Mouse (Mus musculus) limb, embryonic 15.5 days (tissue): Measurements from ENCODE around the gene Arpp21. TPM values are rescaled to one million over a fixed set of nuclear protein-coding genes. Genes with fewer than 3 reads are reported as not detected.

Experiments
- ATAC-seq: fragments of 200-750 bp; cut with Nextera tagmentation; 2 replicates; pipeline ENCODE4 v1.8.0; 2017; ENCODE audit warnings: low read depth, moderate TSS enrichment; ENCODE audit not compliant: insufficient number of reproducible peaks, low FRiP score, low TSS enrichment
- H3K27ac ChIP-seq: fragments of 300-500 bp; sonication (generic); 2 replicates; pipeline ENCODE4 v1.5.1; 2015; ENCODE audit warnings: moderate library complexity, mild to moderate bottlenecking, inconsistent platforms
- H3K27me3 ChIP-seq: fragments of 300-500 bp; sonication (generic); 2 replicates; pipeline ENCODE4 v1.6.1; 2015; ENCODE audit warnings: inconsistent platforms
- H3K36me3 ChIP-seq: fragments of 300-500 bp; sonication (generic); 2 replicates; pipeline ENCODE4 v1.6.1; 2015; ENCODE audit warnings: inconsistent platforms
- H3K4me1 ChIP-seq: fragments of 300-500 bp; sonication (generic); 2 replicates; pipeline ENCODE4 v1.6.1; 2015; ENCODE audit warnings: inconsistent platforms
- H3K4me2 ChIP-seq: fragments of 300-500 bp; sonication (generic); 2 replicates; pipeline ENCODE4 v1.6.1; 2015; ENCODE audit warnings: mild to moderate bottlenecking, inconsistent platforms
- H3K4me3 ChIP-seq: fragments of 300-500 bp; sonication (generic); 2 replicates; pipeline ENCODE4 v1.5.1; 2015; ENCODE audit warnings: mild to moderate bottlenecking, inconsistent platforms
- H3K9ac ChIP-seq: fragments of 300-500 bp; sonication (generic); 2 replicates; pipeline ENCODE4 v1.6.1; 2015; ENCODE audit warnings: inconsistent platforms
- H3K9me3 ChIP-seq: fragments of 300-500 bp; sonication (generic); 2 replicates; pipeline ENCODE4 v1.6.1; 2016; ENCODE audit warnings: inconsistent platforms
- WGBS: fragments of 180-500 bp; shearing (Covaris S2); methylation state at CpG from one replicate; pipeline ENCODE4 v1.1.7; 2015; 5-methylcytosine and 5-hydroxymethylcytosine counted together
- polyA plus RNA-seq: library from polyadenylated mRNA; unstranded; fragments of >200 nt; fragmentation: Nextera tagmentation; extraction: Ambion mirVana; gene quantifications from 2 replicates; pipeline ENCODE4 v1.2.1, GENCODE M21; 2015

The Arpp21 gene
- 13.1 and 22.1 TPM in 2 replicates for polyA plus RNA-seq

DNA sequence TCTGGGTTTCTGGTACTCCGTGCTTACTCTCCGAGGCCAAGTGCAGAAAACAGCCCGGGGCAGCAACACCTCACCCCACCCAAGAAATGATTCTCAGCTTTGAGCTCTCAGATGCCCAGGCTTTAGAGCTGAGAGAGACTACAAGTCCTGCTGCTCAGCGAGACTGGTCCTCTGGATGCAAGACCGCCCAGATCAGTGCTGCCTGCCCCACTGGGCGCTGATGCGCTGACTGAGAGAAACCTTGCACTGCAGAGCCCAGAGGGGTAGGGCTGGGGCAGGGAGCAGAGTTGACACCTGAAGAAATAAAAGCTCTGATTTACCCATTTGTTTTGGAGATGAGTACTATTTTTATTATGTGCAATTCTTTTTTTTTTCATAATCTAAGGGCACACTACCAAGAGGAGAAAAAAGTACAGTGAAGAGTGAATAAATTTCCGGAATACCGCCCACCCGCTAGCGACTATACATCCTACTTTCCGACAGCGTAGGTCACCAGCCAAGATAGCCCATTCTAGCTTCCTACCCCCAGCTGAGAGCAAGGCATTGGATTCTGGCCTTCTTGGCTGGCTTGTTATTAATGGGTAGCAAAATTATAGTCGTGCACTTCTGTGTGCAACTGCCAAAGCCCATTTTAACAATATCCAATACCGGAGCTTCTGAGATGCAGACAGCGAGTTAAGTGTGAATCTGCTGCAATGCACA, at the start of gene Arpp21:
Arpp21 (minus strand) TSS at position 243 of the 702 bp plus-strand sequence.
- peak within 1 kb of the TSS; percentile 41 for H3K4me3 ChIP-seq
- H3K27me3 ChIP-seq: peaks cover 61% of the 10 kb centered on the region
- no peaks in the 10 kb centered on the region for H3K9me3 ChIP-seq
- peaks cover 16% of the 10 kb centered on the region for H3K4me1 ChIP-seq
- no peaks in the 10 kb centered on the region for H3K36me3 ChIP-seq
- WGBS: 23% methylated on average over 16 of the region's 16 CpGs
- no peak within 1 kb of the TSS for H3K9ac ChIP-seq
- H3K27ac ChIP-seq: no peak within 1 kb of the TSS
- peak within 1 kb of the TSS; percentile 79 for H3K4me2 ChIP-seq
- no peak for ATAC-seq

DNA sequence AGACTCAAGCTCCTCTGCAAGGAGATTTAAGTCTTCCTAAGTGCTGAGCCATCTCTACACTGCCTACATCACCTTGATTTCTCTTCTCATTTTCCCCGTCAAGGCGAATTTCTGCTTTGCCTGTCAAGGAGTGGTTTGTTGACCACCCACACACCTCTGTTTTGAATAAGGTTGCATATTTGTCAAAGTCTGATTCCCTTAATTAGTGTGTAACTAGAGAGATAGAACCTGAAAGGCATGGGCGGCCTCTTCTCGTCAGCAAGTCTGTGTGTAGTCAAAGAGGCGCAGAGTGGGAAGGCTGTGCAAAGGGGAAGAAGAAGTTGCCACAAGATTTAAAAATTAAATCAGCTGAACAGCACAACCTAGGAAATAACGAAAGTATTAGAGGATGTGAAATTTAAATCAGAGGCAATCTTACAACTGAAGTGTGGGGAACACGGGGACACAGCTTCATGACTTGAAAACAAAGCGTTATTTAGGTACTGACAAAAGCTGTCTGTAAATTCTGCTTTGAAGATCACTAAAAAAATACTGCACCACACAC, 36.8 kb upstream of the Arpp21 start:
- ATAC-seq: no peak
- Histone ChIP-seq H3K9me3 (no peaks in the 10 kb centered on the region), H3K9ac (no peak overlapping the region), H3K4me2 (no peak overlapping the region), H3K4me1 (no peaks in the 10 kb centered on the region), H3K4me3 (no peak overlapping the region), H3K27me3 (no peaks in the 10 kb centered on the region), H3K36me3 (no peaks in the 10 kb centered on the region), H3K27ac (no peak overlapping the region)
- WGBS: 81% methylated on average over 8 of the region's 8 CpGs

DNA sequence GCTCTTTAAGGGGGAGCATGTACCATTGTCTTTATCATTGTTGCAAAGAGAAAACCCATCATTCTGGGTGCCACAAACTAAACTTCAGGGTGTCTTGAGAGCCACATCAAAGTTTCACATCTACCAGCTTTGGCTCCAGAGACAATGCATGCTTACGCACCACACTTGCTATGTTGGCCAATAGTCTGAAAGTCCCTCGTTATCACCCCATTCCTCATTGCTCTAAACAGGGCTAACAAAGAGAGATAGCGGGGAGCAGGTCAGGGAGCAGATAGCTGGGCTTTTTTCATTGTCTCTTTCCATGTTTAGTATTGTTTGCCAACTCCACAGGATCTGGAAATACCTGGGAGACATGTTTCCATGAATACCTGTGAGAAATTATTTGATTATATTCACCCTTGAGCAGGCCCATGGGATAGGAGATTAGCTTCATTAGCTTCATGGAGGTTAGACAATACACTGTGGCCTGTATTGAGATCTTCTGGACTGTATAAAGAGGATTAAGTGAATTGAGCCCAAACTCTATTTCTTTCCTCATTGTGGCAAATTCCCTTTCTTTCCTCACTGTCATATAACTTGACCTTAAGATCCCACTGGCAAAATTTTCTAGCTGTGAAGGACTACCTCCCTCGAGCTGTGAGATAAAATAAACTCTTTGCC, 29.4 kb upstream of the Arpp21 start:
- Histone ChIP-seq H3K9ac (no peak overlapping the region), H3K9me3 (no peaks in the 10 kb centered on the region), H3K36me3 (no peaks in the 10 kb centered on the region), H3K27me3 (no peaks in the 10 kb centered on the region), H3K4me1 (no peaks in the 10 kb centered on the region), H3K4me3 (no peak overlapping the region), H3K4me2 (no peak overlapping the region), H3K27ac (no peak overlapping the region)
- 63% methylated on average over 4 of the region's 4 CpGs for WGBS
- ATAC-seq: no peak

DNA sequence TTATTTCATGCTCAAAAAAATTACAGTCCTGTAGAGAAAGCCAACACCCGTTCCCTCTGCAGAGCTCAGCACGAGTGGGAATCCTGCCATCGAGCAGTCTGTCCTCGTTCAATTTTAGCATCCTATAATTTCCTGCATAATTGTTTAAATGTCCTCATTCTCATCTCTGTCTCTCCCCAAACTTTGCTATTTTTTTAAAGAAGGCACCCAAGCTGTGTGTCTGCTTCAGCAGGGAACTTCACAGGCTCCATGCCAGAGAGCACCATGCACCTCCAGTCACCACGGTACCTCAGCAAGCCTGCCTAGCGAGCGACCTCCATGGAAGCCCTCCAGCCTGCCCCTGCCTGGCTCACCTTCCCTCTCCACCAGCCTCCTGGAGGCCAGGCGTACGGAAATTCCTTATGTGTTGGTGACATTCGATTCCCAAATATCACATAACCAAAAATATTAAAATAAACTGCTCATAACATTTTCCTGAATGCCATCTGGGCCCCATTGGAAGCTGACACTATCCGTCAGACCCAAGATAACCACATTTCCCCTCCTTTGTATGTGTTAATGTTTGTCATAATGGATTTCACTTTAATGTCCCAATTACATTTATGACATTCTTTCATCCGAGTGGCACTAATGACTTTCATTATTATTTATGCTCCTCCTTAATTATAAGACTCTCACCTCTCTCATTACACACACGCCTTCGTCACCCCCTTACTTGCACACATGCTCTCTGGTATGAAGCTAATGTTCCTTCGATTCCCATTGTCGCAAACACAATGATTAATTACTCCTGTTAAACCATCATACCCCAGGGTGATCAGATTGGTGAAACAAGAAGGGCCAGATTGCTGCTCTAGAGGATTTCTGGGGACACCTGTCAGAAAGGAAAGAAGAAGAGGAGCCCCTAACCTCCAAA, 26.5 kb upstream of the Arpp21 start:
- H3K27ac ChIP-seq: no peak overlapping the region
- WGBS: 57% methylated on average over 16 of the region's 16 CpGs
- H3K4me1 ChIP-seq: no peaks in the 10 kb centered on the region
- no peak overlapping the region for H3K4me2 ChIP-seq
- no peak overlapping the region for H3K4me3 ChIP-seq
- H3K9me3 ChIP-seq: no peaks in the 10 kb centered on the region
- H3K36me3 ChIP-seq: no peaks in the 10 kb centered on the region
- no peak overlapping the region for H3K9ac ChIP-seq
- no peak for ATAC-seq
- H3K27me3 ChIP-seq: no peaks in the 10 kb centered on the region

DNA sequence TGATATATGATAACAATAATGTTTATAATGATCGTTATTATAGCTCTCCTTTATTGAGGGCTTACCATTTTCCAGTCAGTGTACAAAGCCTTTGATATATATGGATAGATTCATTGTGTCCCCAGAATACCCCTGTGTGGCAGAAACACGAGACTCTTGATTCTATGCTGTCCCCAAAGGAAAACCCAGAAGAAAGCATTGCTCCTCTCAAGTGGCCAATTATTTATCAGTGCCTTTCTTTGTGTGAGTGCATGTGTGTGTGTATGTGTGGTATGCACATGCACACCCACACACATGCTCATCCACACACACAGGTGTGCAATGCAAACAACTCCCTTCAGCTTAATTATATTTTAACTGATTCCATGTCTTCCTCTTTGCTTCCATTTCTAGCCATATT, 25.8 kb upstream of the Arpp21 start:
- H3K4me2 ChIP-seq: no peak overlapping the region
- no peak overlapping the region for H3K27ac ChIP-seq
- H3K36me3 ChIP-seq: no peaks in the 10 kb centered on the region
- H3K4me3 ChIP-seq: no peak overlapping the region
- no peaks in the 10 kb centered on the region for H3K9me3 ChIP-seq
- no peak overlapping the region for H3K9ac ChIP-seq
- WGBS: 73% methylated on average over 2 of the region's 2 CpGs
- H3K4me1 ChIP-seq: no peaks in the 10 kb centered on the region
- no peaks in the 10 kb centered on the region for H3K27me3 ChIP-seq
- no peak for ATAC-seq

DNA sequence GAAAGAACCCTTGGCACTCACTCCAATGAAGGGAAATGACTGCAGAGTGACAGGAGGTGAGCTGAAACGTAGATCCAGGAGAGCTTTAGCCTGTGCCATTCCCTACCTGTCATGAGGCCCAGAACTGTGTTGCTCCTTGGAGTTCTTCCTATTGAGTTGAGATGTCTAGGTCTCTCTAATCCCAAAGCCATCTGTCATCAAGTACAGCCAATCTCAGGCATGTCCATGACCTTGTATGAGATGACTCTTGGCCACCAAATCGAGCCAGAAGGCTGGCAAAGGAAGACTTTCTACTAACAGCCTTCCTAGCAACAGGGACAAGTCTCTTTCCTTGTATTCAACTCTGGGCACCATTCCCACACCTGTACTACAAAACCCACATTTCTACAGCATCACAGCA, 25.0 kb upstream of the Arpp21 start:
- no peak for ATAC-seq
- Histone ChIP-seq H3K4me1 (no peaks in the 10 kb centered on the region), H3K9me3 (no peaks in the 10 kb centered on the region), H3K27me3 (no peaks in the 10 kb centered on the region), H3K9ac (no peak overlapping the region), H3K27ac (no peak overlapping the region), H3K4me2 (no peak overlapping the region), H3K36me3 (no peaks in the 10 kb centered on the region), H3K4me3 (no peak overlapping the region)
- WGBS: 67% methylated on average over 2 of the region's 2 CpGs

DNA sequence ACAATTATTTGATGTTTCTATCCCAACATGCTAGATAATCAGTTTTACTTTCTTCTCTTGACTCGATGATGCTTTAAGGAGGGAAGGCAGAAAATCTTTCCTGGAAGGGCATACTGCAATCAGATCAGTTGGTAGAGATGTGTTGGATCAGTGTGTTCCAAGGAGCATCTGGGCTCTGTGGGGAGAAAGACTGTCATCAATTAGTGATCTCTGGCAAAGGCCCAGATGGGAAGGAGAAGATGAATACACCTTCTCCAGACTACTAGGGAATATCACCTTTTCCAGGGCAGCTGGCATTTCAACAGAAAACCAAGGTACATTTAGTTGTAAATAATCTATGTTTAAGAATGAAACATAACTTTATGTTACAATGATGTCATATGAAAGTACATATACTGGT, 22.8 kb upstream of the Arpp21 start:
- Histone ChIP-seq H3K4me1 (no peaks in the 10 kb centered on the region), H3K4me3 (no peak overlapping the region), H3K4me2 (no peak overlapping the region), H3K36me3 (no peaks in the 10 kb centered on the region), H3K9me3 (no peaks in the 10 kb centered on the region), H3K27ac (no peak overlapping the region), H3K27me3 (no peaks in the 10 kb centered on the region), H3K9ac (no peak overlapping the region)
- no peak for ATAC-seq
- 75% methylated on average over 1 of the region's 1 CpGs for WGBS

DNA sequence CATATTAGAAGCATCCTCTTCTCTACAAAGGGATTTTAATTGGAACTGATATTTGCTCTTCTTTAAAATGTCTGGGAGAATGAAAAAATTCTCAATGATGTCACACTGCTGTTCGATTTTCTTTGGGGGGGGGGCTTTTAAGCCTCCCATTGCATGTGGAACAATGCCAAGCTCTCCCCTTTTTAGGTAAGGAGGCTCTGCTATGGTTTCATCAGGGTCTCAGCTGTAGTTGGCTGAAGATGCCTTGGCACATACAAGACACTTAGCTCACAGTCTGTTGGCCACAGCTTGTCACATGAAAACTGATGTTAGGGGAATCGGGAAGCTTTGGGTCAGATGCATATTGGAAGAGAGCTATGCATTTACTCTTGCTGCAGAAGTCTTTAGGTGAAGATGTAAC, 20.2 kb upstream of the Arpp21 start:
- no peak for ATAC-seq

DNA sequence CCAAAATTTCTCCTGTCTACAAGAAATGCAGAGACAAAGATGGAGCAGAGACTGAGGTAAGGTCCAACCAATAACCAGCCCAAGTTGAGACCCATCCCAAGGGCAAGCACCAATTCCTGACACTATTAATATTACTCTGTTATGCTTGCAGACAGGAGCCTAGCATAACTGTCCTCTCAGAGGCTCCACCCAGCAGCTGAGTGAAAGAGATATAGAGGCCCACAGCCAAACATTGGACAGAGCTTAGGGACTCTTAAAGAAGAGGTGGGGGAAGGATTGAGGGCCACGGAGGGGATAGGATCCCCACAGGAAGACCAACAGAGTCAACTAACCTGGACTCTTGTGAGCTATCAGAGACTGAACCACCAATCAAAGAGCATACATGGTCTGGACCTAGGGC, 18.0 kb upstream of the Arpp21 start:
- WGBS: 84% methylated on average over 1 of the region's 1 CpGs
- Histone ChIP-seq H3K4me1 (no peaks in the 10 kb centered on the region), H3K4me2 (no peak overlapping the region)

More for the DNA sequence above, 20.2 kb upstream of the Arpp21 start:
- Histone ChIP-seq H3K27ac (no peak overlapping the region), H3K36me3 (no peaks in the 10 kb centered on the region), H3K4me1 (no peaks in the 10 kb centered on the region), H3K9me3 (no peaks in the 10 kb centered on the region), H3K4me2 (no peak overlapping the region), H3K4me3 (no peak overlapping the region), H3K9ac (no peak overlapping the region), H3K27me3 (no peaks in the 10 kb centered on the region)
- 77% methylated on average over 2 of the region's 2 CpGs for WGBS

DNA sequence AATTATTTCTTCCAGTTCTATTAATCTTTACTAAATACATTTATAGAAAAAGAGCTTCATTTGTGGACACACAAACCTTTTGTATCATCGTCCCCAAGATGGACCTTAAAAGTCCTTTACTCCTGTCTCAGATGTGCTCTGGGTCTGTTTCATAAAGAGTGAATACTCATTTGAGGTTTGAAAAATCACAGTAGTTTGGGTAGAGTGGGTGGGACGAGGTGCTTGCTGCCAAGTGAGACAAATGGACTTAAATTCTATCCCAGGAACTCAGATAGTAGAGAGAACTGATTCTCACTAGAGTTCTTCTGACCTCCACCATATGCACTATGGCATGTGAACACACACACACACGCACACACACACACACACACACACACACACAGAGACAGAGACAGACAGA, 16.1 kb upstream of the Arpp21 start:
- H3K27me3 ChIP-seq: no peaks in the 10 kb centered on the region
- no peak overlapping the region for H3K9ac ChIP-seq
- H3K4me1 ChIP-seq: no peaks in the 10 kb centered on the region
- no peaks in the 10 kb centered on the region for H3K9me3 ChIP-seq
- no peaks in the 10 kb centered on the region for H3K36me3 ChIP-seq
- H3K4me3 ChIP-seq: no peak overlapping the region
- no peak overlapping the region for H3K27ac ChIP-seq
- 78% methylated on average over 3 of the region's 3 CpGs for WGBS
- no peak for ATAC-seq
- no peak overlapping the region for H3K4me2 ChIP-seq

More for the DNA sequence above, 18.0 kb upstream of the Arpp21 start:
- H3K36me3 ChIP-seq: no peaks in the 10 kb centered on the region
- no peaks in the 10 kb centered on the region for H3K27me3 ChIP-seq
- H3K4me3 ChIP-seq: no peak overlapping the region
- H3K9ac ChIP-seq: no peak overlapping the region
- no peaks in the 10 kb centered on the region for H3K9me3 ChIP-seq
- no peak for ATAC-seq
- H3K27ac ChIP-seq: no peak overlapping the region

DNA sequence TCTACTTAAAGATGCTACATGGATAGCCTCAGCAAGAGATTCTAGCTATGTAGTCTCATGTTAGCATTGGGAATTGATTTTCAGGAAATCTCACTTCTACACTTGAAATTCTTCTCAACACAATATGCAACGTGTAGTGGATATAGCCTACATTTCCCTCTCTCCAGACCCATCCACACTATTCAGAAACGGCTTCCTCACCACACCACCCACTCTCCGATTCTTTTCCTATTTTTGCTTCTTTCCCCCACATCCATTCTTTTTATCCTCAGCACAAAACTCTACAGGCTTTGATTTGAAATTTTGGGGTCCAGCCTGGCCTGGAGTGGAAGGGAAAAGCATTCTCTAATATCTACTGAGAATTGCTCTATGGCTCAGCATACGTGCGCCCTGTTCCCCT, 15.6 kb upstream of the Arpp21 start:
- Histone ChIP-seq H3K4me3 (no peak overlapping the region), H3K36me3 (no peaks in the 10 kb centered on the region), H3K27me3 (no peaks in the 10 kb centered on the region), H3K9me3 (no peaks in the 10 kb centered on the region), H3K9ac (no peak overlapping the region), H3K4me2 (no peak overlapping the region), H3K27ac (no peak overlapping the region), H3K4me1 (no peaks in the 10 kb centered on the region)
- no peak for ATAC-seq
- 88% methylated on average over 5 of the region's 5 CpGs for WGBS

DNA sequence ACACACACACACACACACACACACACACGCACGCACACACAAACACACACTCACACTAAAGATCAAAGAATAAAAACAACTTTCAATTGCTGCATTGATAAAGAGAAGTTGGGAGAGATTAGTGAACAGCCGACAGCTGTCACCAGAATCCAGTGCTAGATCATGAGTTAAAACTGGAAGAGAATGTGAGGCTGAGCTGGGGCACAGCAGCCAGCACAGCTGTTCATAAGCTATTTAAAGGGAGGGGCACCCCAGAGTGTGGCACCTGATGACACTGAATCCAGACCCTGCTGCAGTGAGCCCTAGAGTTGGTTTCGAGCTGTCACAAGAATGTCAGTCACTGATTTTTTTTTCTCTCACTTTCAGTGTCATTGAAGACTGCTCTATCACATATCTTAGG, 14.0 kb upstream of the Arpp21 start:
- Histone ChIP-seq H3K9ac (no peak overlapping the region), H3K4me2 (no peak overlapping the region), H3K4me1 (no peaks in the 10 kb centered on the region), H3K36me3 (no peaks in the 10 kb centered on the region), H3K27ac (no peak overlapping the region), H3K9me3 (no peaks in the 10 kb centered on the region), H3K4me3 (no peak overlapping the region), H3K27me3 (no peaks in the 10 kb centered on the region)
- no peak for ATAC-seq
- WGBS: 77% methylated on average over 4 of the region's 4 CpGs
